Comparison of ENCODE assay signal across 8 mouse cellular contexts in the genomic region with DNA sequence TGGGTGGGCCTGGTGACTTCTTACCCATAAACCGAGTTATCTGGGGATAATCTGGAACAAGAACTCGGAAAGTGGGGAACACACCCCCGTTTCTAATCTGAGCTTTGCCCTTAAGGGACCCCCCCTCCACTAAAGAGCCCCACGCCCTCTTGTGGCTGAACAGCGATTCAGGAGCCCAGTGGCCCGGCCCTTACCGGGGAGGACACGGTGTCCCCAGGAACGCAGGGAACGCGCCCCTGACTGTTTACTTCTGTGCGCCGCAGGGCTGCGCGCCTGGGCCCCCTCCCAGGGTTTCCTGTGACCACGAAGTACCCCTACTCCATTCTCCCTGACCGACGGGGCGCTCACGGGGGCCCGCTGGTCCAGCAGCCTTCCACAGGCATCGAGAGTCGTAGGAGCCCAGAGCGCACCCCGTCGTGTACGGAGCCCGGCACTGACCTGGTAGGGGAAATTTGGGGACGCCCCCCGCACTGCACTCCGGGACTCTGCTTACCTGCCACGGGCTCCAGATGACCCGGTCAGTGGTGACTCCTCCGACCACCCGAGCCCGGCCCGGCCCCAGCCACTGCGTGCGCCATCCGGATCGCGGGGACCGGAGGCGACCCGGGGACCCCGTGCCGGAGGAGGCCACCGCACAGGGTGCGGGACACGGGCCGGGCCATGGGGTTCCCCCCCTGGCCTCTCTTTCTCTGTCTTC. TPM values are rescaled to one million over a fixed set of nuclear protein-coding genes. Genes with fewer than 3 reads are reported as not detected.
A peak's percentile ranks its signal among the peaks of the same experiment; 100 is the strongest.
DNase-seq lines count a peak whose midpoint lies in the region; ATAC-seq and TF ChIP-seq lines count a peak whose summit lies in the region.

No protein-coding gene starts in this region.

- H3K4me1 ChIP-seq in thymus, adult 2 months (replicated peaks; ENCODE audit: control insufficient read depth, insufficient read depth, low read length): peaks cover 39% of the 10 kb centered on the region
- H3K4me1 ChIP-seq in forebrain, embryonic 13.5 days: peaks cover 21% of the 10 kb centered on the region
- peaks cover 6% of the 10 kb centered on the region for H3K4me1 ChIP-seq in intestine, postnatal 0 days (replicated peaks; ENCODE audit: control insufficient read depth, insufficient read depth, low read length)
- peaks cover 63% of the 10 kb centered on the region for H3K4me1 ChIP-seq in lung, embryonic 15.5 days
- 0 out of 2 replicates have a peak, but pooled peaks cover 5% of the 10 kb centered on the region for H3K4me1 ChIP-seq in cerebellum, adult 2 months (ENCODE audit: control insufficient read depth, insufficient read depth, low read length)

- H3K4me2 ChIP-seq in forebrain, embryonic 13.5 days: peak overlapping the region; percentile 80
- peak overlapping the region; percentile 98 for H3K4me2 ChIP-seq in intestine, postnatal 0 days (replicated peaks; ENCODE audit: low read depth)
- peak overlapping the region; percentile 98 for H3K4me2 ChIP-seq in lung, embryonic 15.5 days

- peak overlapping the region; percentile 58 for H3K9ac ChIP-seq in forebrain, embryonic 13.5 days
- peak overlapping the region; percentile 41 for H3K9ac ChIP-seq in intestine, postnatal 0 days (ENCODE audit: low read depth, low read length)
- peak overlapping the region; percentile 55 for H3K9ac ChIP-seq in lung, embryonic 15.5 days

- no peaks in the 10 kb centered on the region for H3K36me3 ChIP-seq in thymus, adult 2 months (ENCODE audit: control insufficient read depth, insufficient read depth, low read length)
- H3K36me3 ChIP-seq in forebrain, embryonic 13.5 days (ENCODE audit: poor library complexity, severe bottlenecking): no peaks in the 10 kb centered on the region
- no peaks in the 10 kb centered on the region; the same call in 1 of the 2 replicates for H3K36me3 ChIP-seq in intestine, postnatal 0 days (ENCODE audit: control insufficient read depth, insufficient read depth)
- H3K36me3 ChIP-seq in lung, embryonic 15.5 days: no peaks in the 10 kb centered on the region

- 3% methylated on average over 51 of the region's 51 CpGs for WGBS in thymus, adult 2 months
- WGBS in forebrain, embryonic 13.5 days: 1% methylated on average over 51 of the region's 51 CpGs
- under 1% methylated on average over 51 of the region's 51 CpGs for WGBS in intestine, postnatal 0 days
- 1% methylated on average over 51 of the region's 51 CpGs for WGBS in lung, embryonic 15.5 days
- WGBS in cerebellum, adult 2 months: 2% methylated on average over 51 of the region's 51 CpGs

- H3K27ac ChIP-seq in thymus, adult 2 months (ENCODE audit: control insufficient read depth, insufficient read depth, low read length): no peak overlapping the region
- no peak overlapping the region for H3K27ac ChIP-seq in forebrain, embryonic 13.5 days
- H3K27ac ChIP-seq in intestine, postnatal 0 days (ENCODE audit: low read depth, low read length): no peak overlapping the region
- H3K27ac ChIP-seq in lung, embryonic 15.5 days: no peak overlapping the region
- no peak overlapping the region for H3K27ac ChIP-seq in cerebellum, adult 2 months (ENCODE audit: insufficient read depth, low read length)

- no peak for DNase-seq in thymus, adult 2 months
- no peak for DNase-seq in thymus, adult 18-20 months
- DNase-seq in thymus, postnatal 0 days (ENCODE audit: low spot score): peak; percentile 39
- DNase-seq in cerebellum, adult 2 months: no peak
- no peak for DNase-seq in gastrocnemius, postnatal 25 days

- TF ChIP-seq POLR2A in thymus, adult 2 months (IDR thresholded peaks at IDR 0.05; ENCODE audit: control insufficient read depth, extremely low read depth, insufficient read depth, low read length, poor library complexity): no peak
- no peak for TF ChIP-seq POLR2A in cerebellum, adult 2 months (IDR thresholded peaks at IDR 0.05; ENCODE audit: borderline replicate concordance, insufficient read depth, low read length)

- H3K4me3 ChIP-seq in thymus, adult 2 months (ENCODE audit: control insufficient read depth, insufficient read depth, low read length): peak overlapping the region; percentile 35
- H3K4me3 ChIP-seq in forebrain, embryonic 13.5 days: peak overlapping the region; percentile 41
- H3K4me3 ChIP-seq in intestine, postnatal 0 days (ENCODE audit: low read depth, low read length): peak overlapping the region; percentile 49
- peak overlapping the region; percentile 51 for H3K4me3 ChIP-seq in lung, embryonic 15.5 days
- H3K4me3 ChIP-seq in cerebellum, adult 2 months (replicated peaks; ENCODE audit: insufficient read depth, low read depth, low read length): no peak overlapping the region

- peak; percentile 14 for ATAC-seq in forebrain, embryonic 13.5 days
- peak; percentile 7; the same call in 1 of the 2 replicates for ATAC-seq in intestine, postnatal 0 days
- ATAC-seq in lung, embryonic 15.5 days (ENCODE audit: borderline replicate concordance, extremely low read depth, low FRiP score, low TSS enrichment): 0 out of 2 replicates have a peak, but pooled peaks have one; percentile 2

- H3K9me3 ChIP-seq in forebrain, embryonic 13.5 days (replicated peaks): no peaks in the 10 kb centered on the region
- H3K9me3 ChIP-seq in intestine, postnatal 0 days (ENCODE audit: control insufficient read depth): no peaks in the 10 kb centered on the region
- no peaks in the 10 kb centered on the region for H3K9me3 ChIP-seq in lung, embryonic 15.5 days

- no peaks in the 10 kb centered on the region for H3K27me3 ChIP-seq in thymus, adult 2 months (ENCODE audit: control insufficient read depth, insufficient read depth, low read length)
- peaks cover 88% of the 10 kb centered on the region for H3K27me3 ChIP-seq in forebrain, embryonic 13.5 days
- peaks cover 8% of the 10 kb centered on the region; the same call in 1 of the 2 replicates for H3K27me3 ChIP-seq in intestine, postnatal 0 days (replicated peaks; ENCODE audit: control insufficient read depth, insufficient read depth, low read length)
- peaks cover 62% of the 10 kb centered on the region for H3K27me3 ChIP-seq in lung, embryonic 15.5 days
- H3K27me3 ChIP-seq in cerebellum, adult 2 months (ENCODE audit: control insufficient read depth, insufficient read depth, low read length): peaks cover 2% of the 10 kb centered on the region; the same call in 1 of the 2 replicates

- no peak for TF ChIP-seq CTCF in thymus, adult 2 months (IDR thresholded peaks at IDR 0.05; ENCODE audit: borderline replicate concordance, control insufficient read depth, extremely low read depth, insufficient read depth, low read length, poor library complexity)
- TF ChIP-seq CTCF in intestine, postnatal 0 days (IDR thresholded peaks at IDR 0.05; ENCODE audit: low read depth): peak; percentile 75
- TF ChIP-seq CTCF in cerebellum, adult 2 months (IDR thresholded peaks at IDR 0.05; ENCODE audit: borderline replicate concordance, insufficient read depth, low read depth, low read length): no peak

RNA-seq across cellular contexts. Expression of gene Nrtn, which starts 0.5 kb away (rescaled TPM):
- 37.6 and 44.4 TPM in 2 replicates for polyA plus RNA-seq in thymus, adult 2 months (2012; rRNA removed)
- polyA plus RNA-seq in forebrain, embryonic 13.5 days (2015; fragmentation: Nextera tagmentation; extraction: Ambion mirVana): 1.7 TPM in 2 replicates
- polyA plus RNA-seq in intestine, postnatal 0 days (2015; fragmentation: Nextera tagmentation; extraction: Ambion mirVana): 20.6 and 21.0 TPM in 2 replicates
- polyA plus RNA-seq in lung, embryonic 15.5 days (2015; fragmentation: Nextera tagmentation; extraction: Ambion mirVana): 9.4 and 9.5 TPM in 2 replicates
- polyA plus RNA-seq in thymus, postnatal 0 days (2015; fragmentation: Nextera tagmentation; extraction: Ambion mirVana): 17.3 and 23.6 TPM in 2 replicates
- polyA plus RNA-seq in cerebellum, adult 2 months (2012; rRNA removed): 7.2 and 9.3 TPM in 2 replicates
- total RNA-seq in gastrocnemius, postnatal 25 days (2021): 1 to 10 TPM; 1.9 to 3.1 TPM

RNA-seq across cellular contexts. Expression of gene Dus3l, which starts 7.7 kb away (rescaled TPM):
- 142 and 157 TPM in 2 replicates for polyA plus RNA-seq in thymus, adult 2 months (2012; rRNA removed)
- polyA plus RNA-seq in forebrain, embryonic 13.5 days (2015; fragmentation: Nextera tagmentation; extraction: Ambion mirVana): 50.0 and 56.9 TPM in 2 replicates
- 16.1 and 16.6 TPM in 2 replicates for polyA plus RNA-seq in intestine, postnatal 0 days (2015; fragmentation: Nextera tagmentation; extraction: Ambion mirVana)
- 42.6 and 46.5 TPM in 2 replicates for polyA plus RNA-seq in lung, embryonic 15.5 days (2015; fragmentation: Nextera tagmentation; extraction: Ambion mirVana)
- 34.0 and 36.5 TPM in 2 replicates for polyA plus RNA-seq in thymus, postnatal 0 days (2015; fragmentation: Nextera tagmentation; extraction: Ambion mirVana)
- 168 and 169 TPM in 2 replicates for polyA plus RNA-seq in cerebellum, adult 2 months (2012; rRNA removed)
- total RNA-seq in gastrocnemius, postnatal 25 days (2021): 10 to 100 TPM; 12.4 to 14.5 TPM

RNA-seq across cellular contexts. Expression of gene Prr22, which starts 13.2 kb away (rescaled TPM):
- 4.1 and 4.5 TPM in 2 replicates for polyA plus RNA-seq in thymus, adult 2 months (2012; rRNA removed)
- polyA plus RNA-seq in forebrain, embryonic 13.5 days (2015; fragmentation: Nextera tagmentation; extraction: Ambion mirVana): 1.2 and 1.3 TPM in 2 replicates
- 0.25 and 0.51 TPM in 2 replicates for polyA plus RNA-seq in intestine, postnatal 0 days (2015; fragmentation: Nextera tagmentation; extraction: Ambion mirVana)
- polyA plus RNA-seq in lung, embryonic 15.5 days (2015; fragmentation: Nextera tagmentation; extraction: Ambion mirVana): 1.0 and 1.2 TPM in 2 replicates
- 0.40 and 0.68 TPM in 2 replicates for polyA plus RNA-seq in thymus, postnatal 0 days (2015; fragmentation: Nextera tagmentation; extraction: Ambion mirVana)
- 3.0 and 3.5 TPM in 2 replicates for polyA plus RNA-seq in cerebellum, adult 2 months (2012; rRNA removed)
- total RNA-seq in gastrocnemius, postnatal 25 days (2021): under 1 TPM in 1 of 2 experiments, not detected in 1; 0.33 TPM

RNA-seq across cellular contexts. Expression of gene Vmac, which starts 39.0 kb away (rescaled TPM):
- 52.3 and 58.9 TPM in 2 replicates for polyA plus RNA-seq in thymus, adult 2 months (2012; rRNA removed)
- polyA plus RNA-seq in forebrain, embryonic 13.5 days (2015; fragmentation: Nextera tagmentation; extraction: Ambion mirVana): 14.0 and 16.7 TPM in 2 replicates
- 9.6 and 13.4 TPM in 2 replicates for polyA plus RNA-seq in intestine, postnatal 0 days (2015; fragmentation: Nextera tagmentation; extraction: Ambion mirVana)
- polyA plus RNA-seq in lung, embryonic 15.5 days (2015; fragmentation: Nextera tagmentation; extraction: Ambion mirVana): 13.6 and 16.2 TPM in 2 replicates
- polyA plus RNA-seq in thymus, postnatal 0 days (2015; fragmentation: Nextera tagmentation; extraction: Ambion mirVana): 20.3 and 26.9 TPM in 2 replicates
- 17.0 and 18.2 TPM in 2 replicates for polyA plus RNA-seq in cerebellum, adult 2 months (2012; rRNA removed)
- total RNA-seq in gastrocnemius, postnatal 25 days (2021): 1 to 10 TPM; 3.3 to 3.5 TPM

RNA-seq across cellular contexts. Expression of gene Ndufa11, which starts 39.3 kb away (rescaled TPM):
- polyA plus RNA-seq in thymus, adult 2 months (2012; rRNA removed): 601 and 855 TPM in 2 replicates
- polyA plus RNA-seq in forebrain, embryonic 13.5 days (2015; fragmentation: Nextera tagmentation; extraction: Ambion mirVana): 433 and 459 TPM in 2 replicates
- polyA plus RNA-seq in intestine, postnatal 0 days (2015; fragmentation: Nextera tagmentation; extraction: Ambion mirVana): 660 and 718 TPM in 2 replicates
- polyA plus RNA-seq in lung, embryonic 15.5 days (2015; fragmentation: Nextera tagmentation; extraction: Ambion mirVana): 465 and 491 TPM in 2 replicates
- 821 and 873 TPM in 2 replicates for polyA plus RNA-seq in thymus, postnatal 0 days (2015; fragmentation: Nextera tagmentation; extraction: Ambion mirVana)
- polyA plus RNA-seq in cerebellum, adult 2 months (2012; rRNA removed): 518 and 557 TPM in 2 replicates
- total RNA-seq in gastrocnemius, postnatal 25 days (2021): 100 to 1,000 TPM; 459 to 461 TPM
